Mouse (Mus musculus) pancreas, adult 10 weeks (tissue): ENCODE measurements around the gene Olfr1537. TPM values are rescaled to one million over a fixed set of nuclear protein-coding genes. Genes with fewer than 3 reads are reported as not detected.

Experiments used
- polyA plus RNA-seq: library from polyadenylated mRNA; stranded (reverse); fragments of 350-450 nt; fragmentation: Illumina TruSeq; extraction: RNeasy Lipid Tissue Mini Kit (QIAGEN cat#74804); gene quantifications from one replicate; pipeline ENCODE4 v1.2.3, GENCODE M21; 2015; ENCODE audit warnings: low read depth, low replicate concordance; ENCODE audit not compliant: insufficient read depth

The Olfr1537 gene
- not detected for polyA plus RNA-seq

DNA sequence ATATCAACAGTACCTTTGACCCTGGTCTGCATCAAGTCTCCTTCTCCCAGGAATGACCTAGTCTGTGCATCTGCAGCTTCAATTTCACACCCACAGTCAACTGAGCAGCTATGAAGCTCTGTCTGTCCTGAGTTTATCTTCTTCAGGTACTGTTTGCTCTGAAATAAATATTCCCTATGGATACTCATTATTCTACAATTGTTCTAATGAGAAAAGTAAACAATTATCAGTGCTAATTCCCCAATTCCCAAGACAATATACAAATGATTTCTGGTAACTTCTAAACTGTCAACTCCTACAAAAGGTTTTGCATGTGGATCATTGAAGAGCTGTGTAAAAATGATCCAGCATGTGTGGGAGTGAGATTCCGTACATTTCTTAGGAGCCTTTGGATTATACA, at the start of gene Olfr1537:
TSS of gene Olfr1537 (minus strand) at position 101 of the 400 bp plus-strand sequence.

DNA sequence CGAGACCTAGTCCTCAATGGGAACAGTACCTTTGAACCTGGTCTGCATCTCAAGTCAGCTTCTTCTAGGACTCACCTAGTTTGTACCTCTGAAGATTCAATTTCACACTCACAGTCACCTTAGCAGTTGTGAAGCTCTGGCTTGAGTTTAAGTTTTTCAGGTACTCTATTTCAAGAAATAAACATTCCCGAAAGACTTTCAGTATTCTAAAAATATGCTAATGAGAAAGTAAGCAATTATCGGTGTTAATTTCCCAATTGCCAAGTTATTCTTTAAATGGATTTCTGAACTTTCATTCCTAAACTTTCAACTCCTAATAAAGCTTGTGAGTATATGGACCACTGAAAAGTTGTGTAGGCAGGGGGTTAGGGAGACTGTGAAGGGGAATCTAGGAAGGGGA, 26.9 kb upstream of the Olfr1537 start, which contains the start of gene Olfr945:
TSS of gene Olfr945 (minus strand) at position 101 of the 400 bp plus-strand sequence.

DNA sequence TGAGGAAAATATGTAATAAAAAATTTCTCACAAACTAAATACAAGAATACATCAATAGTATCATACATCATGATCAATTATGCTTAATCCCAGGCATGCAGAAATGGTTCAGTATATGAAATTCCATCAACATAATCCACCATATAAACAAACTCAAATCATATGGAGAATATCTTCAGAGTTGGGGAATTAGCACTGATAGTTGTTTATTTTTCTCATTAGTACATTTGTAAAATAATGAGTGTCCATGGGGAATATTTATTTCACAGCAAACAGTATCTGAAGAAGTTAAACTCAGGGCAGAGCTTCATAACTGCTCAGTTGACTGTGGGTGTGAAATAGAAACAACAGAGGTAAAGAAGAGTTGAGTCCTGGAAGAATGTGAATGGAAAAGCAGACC, 48.2 kb downstream of the Olfr1537 start, which contains the start of gene Olfr944:
TSS of gene Olfr944 (plus strand) at position 301 of the 400 bp plus-strand sequence.

Other genes starting within 250 kb of the Olfr1537 start
- not detected for gene Olfr146, start 226.6 kb downstream of the Olfr1537 start, polyA plus RNA-seq
- not detected for gene Olfr937, start 185.0 kb downstream of the Olfr1537 start, polyA plus RNA-seq
- gene Olfr938, start 171.1 kb downstream of the Olfr1537 start, polyA plus RNA-seq = not detected
- gene Olfr27, start 121.9 kb downstream of the Olfr1537 start, polyA plus RNA-seq = not detected
- not detected for gene Olfr943, start 83.7 kb downstream of the Olfr1537 start, polyA plus RNA-seq
- gene Olfr944, start 48.1 kb downstream of the Olfr1537 start, polyA plus RNA-seq = not detected
- not detected for gene Olfr945, start 26.8 kb upstream of the Olfr1537 start, polyA plus RNA-seq
- gene Olfr948, start 76.1 kb upstream of the Olfr1537 start, polyA plus RNA-seq = not detected
- gene Olfr951, start 137.4 kb upstream of the Olfr1537 start, polyA plus RNA-seq = not detected
- gene Olfr952, start 177.2 kb upstream of the Olfr1537 start, polyA plus RNA-seq = not detected
- gene Olfr954, start 206.7 kb upstream of the Olfr1537 start, polyA plus RNA-seq = not detected
- not detected for gene Olfr955, start 221.9 kb upstream of the Olfr1537 start, polyA plus RNA-seq
- gene Olfr44, start 244.0 kb upstream of the Olfr1537 start, polyA plus RNA-seq = not detected